Comparison of ENCODE assay signal across 15 mouse cellular contexts in genomic region chr17:43997514-43997913, GRCm38 (mm10).
DNase-seq lines count a peak whose midpoint lies in the region; ATAC-seq and TF ChIP-seq lines count a peak whose summit lies in the region.
"Had no signal": no experiment of that assay in that cellular context is flagged by ENCODE, and none has a peak within 500 bp of the region (broad histone marks: within the 10 kb centered on the region; RNA-seq: fewer than 3 reads in every experiment).

No protein-coding gene starts in this region.

- WGBS in intestine, embryonic 14.5 days: 83% methylated on average over 7 of the region's 7 CpGs
- WGBS in intestine, postnatal 0 days: 76% methylated on average over 7 of the region's 7 CpGs
- WGBS in liver, postnatal 0 days (ENCODE audit: insufficient replicate concordance): 37% methylated on average over 7 of the region's 7 CpGs
- WGBS in forebrain, embryonic 10.5 days: 94% methylated on average over 7 of the region's 7 CpGs

- ATAC-seq in intestine, embryonic 14.5 days (replicated peaks; ENCODE audit: low FRiP score, low TSS enrichment, low read depth): no peak
- no peak for ATAC-seq in intestine, postnatal 0 days
- ATAC-seq in liver, postnatal 0 days: no peak
- ATAC-seq: intestine, embryonic 16.5 days had no signal

- H3K4me2 ChIP-seq in intestine, embryonic 14.5 days (ENCODE audit: low read length): no peak overlapping the region
- no peak overlapping the region for H3K4me2 ChIP-seq in intestine, postnatal 0 days (replicated peaks; ENCODE audit: low read depth)
- no peak overlapping the region for H3K4me2 ChIP-seq in liver, postnatal 0 days (ENCODE audit: low read depth, low read length)

- H3K36me3 ChIP-seq in intestine, embryonic 14.5 days (ENCODE audit: control insufficient read depth, insufficient read depth, low read length): no peaks in the 10 kb centered on the region
- no peaks in the 10 kb centered on the region for H3K36me3 ChIP-seq in intestine, postnatal 0 days (ENCODE audit: control insufficient read depth, insufficient read depth)
- no peaks in the 10 kb centered on the region for H3K36me3 ChIP-seq in liver, postnatal 0 days (replicated peaks; ENCODE audit: insufficient read depth, low read length)
- H3K36me3 ChIP-seq in forebrain, embryonic 10.5 days (replicated peaks): no peaks in the 10 kb centered on the region

- H3K9me3 ChIP-seq in intestine, embryonic 14.5 days (ENCODE audit: control insufficient read depth, low read length): no peaks in the 10 kb centered on the region
- no peaks in the 10 kb centered on the region for H3K9me3 ChIP-seq in intestine, postnatal 0 days (ENCODE audit: control insufficient read depth)
- no peaks in the 10 kb centered on the region for H3K9me3 ChIP-seq in liver, postnatal 0 days (ENCODE audit: low read length)
- no peaks in the 10 kb centered on the region for H3K9me3 ChIP-seq in forebrain, embryonic 10.5 days

- TF ChIP-seq EP300 in liver, postnatal 0 days (IDR thresholded peaks at IDR 0.05; ENCODE audit: low read depth): peak; percentile 36; the same call in 1 of the 2 replicates

- peak; percentile 18 for DNase-seq in heart, adult 11 months
- DNase-seq in heart, postnatal 14 days: no peak
- peak; percentile 38 for DNase-seq in intestine, embryonic 14.5 days (ENCODE audit: low spot score)
- DNase-seq in brain, adult 2 months (ENCODE audit: low read depth, low spot score): peak; percentile 71
- DNase-seq in liver, postnatal 0 days: no peak
- DNase-seq in lung, postnatal 25 days (ENCODE audit: low spot score): no peak
- no peak for DNase-seq in forebrain, embryonic 10.5 days (ENCODE audit: extremely low spot score, low spot score)
- DNase-seq: adrenal gland, adult 8-10 months; cerebellum, postnatal 25 days; heart, adult 18-20 months; kidney, postnatal 36 days; layer of hippocampus, postnatal 36 days; thymus, adult 18-20 months had no signal

- H3K4me1 ChIP-seq in intestine, embryonic 14.5 days (replicated peaks; ENCODE audit: control insufficient read depth, insufficient read depth, low read length): no peaks in the 10 kb centered on the region
- H3K4me1 ChIP-seq in intestine, postnatal 0 days (replicated peaks; ENCODE audit: control insufficient read depth, insufficient read depth, low read length): no peaks in the 10 kb centered on the region
- no peaks in the 10 kb centered on the region for H3K4me1 ChIP-seq in liver, postnatal 0 days (ENCODE audit: insufficient read depth)
- H3K4me1 ChIP-seq in forebrain, embryonic 10.5 days: 0 out of 2 replicates have a peak, but pooled peaks cover 3% of the 10 kb centered on the region

- intact Hi-C loops in heart, postnatal 14 days (cut with DNase I): no loop called here

- no peaks in the 10 kb centered on the region for H3K27me3 ChIP-seq in intestine, embryonic 14.5 days (replicated peaks; ENCODE audit: control insufficient read depth, insufficient read depth, low read length)
- H3K27me3 ChIP-seq in intestine, postnatal 0 days (replicated peaks; ENCODE audit: control insufficient read depth, insufficient read depth, low read length): no peaks in the 10 kb centered on the region
- H3K27me3 ChIP-seq in liver, postnatal 0 days (ENCODE audit: insufficient read depth, low read length): no peaks in the 10 kb centered on the region
- no peaks in the 10 kb centered on the region for H3K27me3 ChIP-seq in forebrain, embryonic 10.5 days (ENCODE audit: poor library complexity, severe bottlenecking)

- H3K27ac ChIP-seq in intestine, embryonic 14.5 days (ENCODE audit: low read depth): no peak overlapping the region
- H3K27ac ChIP-seq in intestine, postnatal 0 days (ENCODE audit: low read depth, low read length): no peak overlapping the region
- H3K27ac ChIP-seq in liver, postnatal 0 days (ENCODE audit: low read depth): no peak overlapping the region
- H3K27ac ChIP-seq in forebrain, embryonic 10.5 days: no peak overlapping the region

- H3K4me3 ChIP-seq in intestine, embryonic 14.5 days (ENCODE audit: low read depth, low read length): no peak overlapping the region
- no peak overlapping the region for H3K4me3 ChIP-seq in intestine, postnatal 0 days (ENCODE audit: low read depth, low read length)
- H3K4me3 ChIP-seq in liver, postnatal 0 days (ENCODE audit: low read depth, low read length): no peak overlapping the region
- no peak overlapping the region for H3K4me3 ChIP-seq in forebrain, embryonic 10.5 days

- no peak for TF ChIP-seq CTCF in intestine, postnatal 0 days (IDR thresholded peaks at IDR 0.05; ENCODE audit: low read depth)
- no peak for TF ChIP-seq CTCF in liver, postnatal 0 days (IDR thresholded peaks at IDR 0.05; ENCODE audit: low read depth)

- H3K9ac ChIP-seq in intestine, embryonic 14.5 days (ENCODE audit: low read length): no peak overlapping the region
- H3K9ac ChIP-seq in intestine, postnatal 0 days (ENCODE audit: low read depth, low read length): no peak overlapping the region
- H3K9ac ChIP-seq in liver, postnatal 0 days (replicated peaks): no peak overlapping the region

Comparison
In these comparisons a context has a peak if more than half of its experiments do, and no peak if none do; other contexts are left out.
1. DNase-seq: peak in heart, adult 11 months (single experiment), intestine, embryonic 14.5 days (single experiment) and brain, adult 2 months (single experiment); none in heart, postnatal 14 days (0 of 2), liver, postnatal 0 days (single experiment), lung, postnatal 25 days (single experiment) and forebrain, embryonic 10.5 days (single experiment).